Mouse (Mus musculus): ENCODE data around the gene Mmp21. TPM values are rescaled to one million over a fixed set of nuclear protein-coding genes. Genes with fewer than 3 reads are reported as not detected.

The Mmp21 gene
- total RNA-seq, 2 experiments from 2014 or later: 0.12 to 0.41 TPM

- DNase-seq (ENCODE audit: low spot score in 2 of 2): peak; percentile 88 to 92
- peak overlapping the region; percentile 87 for H3K4me3 ChIP-seq
- peak; percentile 93 for TF ChIP-seq CTCF (conservative IDR thresholded peaks at IDR 0.05)
Observed at GRCm38 (mm10) chr7:133636738-133637352, 43.0 kb downstream of the Mmp21 start.

DNA sequence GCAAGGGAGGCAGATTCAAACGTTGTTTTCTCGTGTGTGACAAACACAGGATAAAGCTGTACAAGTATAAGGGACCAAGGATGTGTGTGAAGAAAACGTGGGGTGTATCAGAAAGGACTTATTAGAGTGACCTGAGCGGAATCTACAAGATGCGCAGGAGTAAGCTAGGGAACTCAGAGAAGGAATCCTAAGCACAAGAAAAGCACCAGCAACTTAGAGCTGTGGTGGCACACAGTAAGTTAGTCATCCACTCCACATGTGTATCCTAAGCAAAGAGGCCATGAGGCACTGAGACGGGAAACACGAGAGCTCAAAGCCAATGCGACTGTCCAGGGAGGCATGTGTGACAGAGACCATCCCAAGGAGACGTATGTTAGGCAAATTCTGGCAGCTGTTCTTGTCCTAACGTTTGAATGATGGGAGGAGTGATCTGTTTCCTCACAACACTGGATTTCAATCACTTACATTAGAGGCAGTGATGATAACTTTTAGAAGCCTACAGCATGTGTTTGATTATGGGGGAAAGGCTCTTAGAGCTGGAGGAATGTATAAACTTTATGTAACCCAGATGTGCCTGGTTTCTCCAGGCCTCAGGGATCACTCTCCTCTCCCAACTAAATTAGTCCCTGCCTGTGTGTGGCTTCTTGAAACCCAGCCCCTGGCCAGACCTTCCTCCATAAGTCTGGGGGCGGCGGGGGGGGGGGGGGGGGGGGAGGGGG, 44.8 kb downstream of the Mmp21 start:
- H3K4me3 ChIP-seq: no peak overlapping the region
- TF ChIP-seq CTCF (conservative IDR thresholded peaks at IDR 0.05): no peak
- no peak overlapping the region for H3K27ac ChIP-seq
- DNase-seq (ENCODE audit: low spot score in 2 of 2): no peak

More at GRCm38 (mm10) chr7:133636738-133637352, 43.0 kb downstream of the Mmp21 start:
- peak overlapping the region; percentile 95 for H3K27ac ChIP-seq

DNA sequence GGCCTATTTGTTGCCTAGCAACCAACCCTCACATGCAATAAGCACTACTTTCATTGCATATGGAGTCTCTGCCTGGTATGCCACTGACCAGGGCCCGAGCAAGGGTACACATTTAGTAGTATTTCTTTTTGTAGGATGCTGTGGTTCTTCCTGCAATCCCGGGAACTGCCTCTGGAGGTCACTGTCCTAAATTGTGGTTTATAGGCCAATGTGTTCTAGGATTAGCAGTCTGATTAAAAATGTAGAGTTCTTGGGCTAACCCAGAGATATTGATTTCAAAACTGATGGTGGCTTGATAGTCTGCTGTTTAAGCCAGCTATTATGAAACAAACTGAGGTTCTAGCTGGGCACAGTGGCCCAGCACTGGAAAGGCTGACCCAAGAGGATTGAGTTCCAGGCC, 47.4 kb downstream of the Mmp21 start:
- peak in 1 of 2 experiments; percentile 73 for DNase-seq (ENCODE audit: low spot score in 2 of 2)
- H3K4me3 ChIP-seq: no peak overlapping the region
- H3K27ac ChIP-seq: no peak overlapping the region
- peak; percentile 85 for TF ChIP-seq CTCF (conservative IDR thresholded peaks at IDR 0.05)

DNA sequence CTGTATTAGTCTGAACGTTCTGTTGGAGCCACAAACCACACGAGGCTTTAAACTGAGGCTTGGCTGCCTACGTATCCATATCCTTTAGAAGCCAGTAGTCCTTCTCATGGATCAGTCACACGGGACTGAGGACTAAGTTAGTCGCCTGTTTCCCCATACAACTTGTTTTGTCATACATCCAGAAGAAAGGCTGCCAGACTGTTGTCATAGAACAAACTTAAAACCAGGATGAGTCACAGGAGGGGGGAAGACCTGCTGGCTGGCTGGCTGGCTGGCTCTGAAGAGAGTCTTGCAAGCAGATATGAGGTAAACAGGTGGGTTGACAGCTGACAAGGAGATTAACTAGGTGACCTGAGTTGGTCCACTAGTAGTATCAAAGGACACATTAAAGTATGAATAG, 49.0 kb downstream of the Mmp21 start:
- no peak for TF ChIP-seq CTCF (conservative IDR thresholded peaks at IDR 0.05)
- no peak for DNase-seq (ENCODE audit: low spot score in 2 of 2)

GRCm38 (mm10) chr7:133627184-133627936, 52.5 kb downstream of the Mmp21 start:
- Histone ChIP-seq H3K27ac (no peak overlapping the region), H3K4me3 (no peak overlapping the region)
- TF ChIP-seq CTCF (conservative IDR thresholded peaks at IDR 0.05): no peak
- no peak for DNase-seq (ENCODE audit: low spot score in 2 of 2)

More for the DNA sequence above, 49.0 kb downstream of the Mmp21 start:
- no peak overlapping the region for H3K27ac ChIP-seq
- H3K4me3 ChIP-seq: no peak overlapping the region

Other genes with a start within 250 kb of the Mmp21 start
- gene Tex36, start 77.9 kb downstream of the Mmp21 start, total RNA-seq (2021): not detected
- gene Edrf1, start 42.5 kb downstream of the Mmp21 start, total RNA-seq (2021): 10 to 100 TPM; 29.0 to 30.5 TPM
- 10 to 100 TPM; 68.7 to 69.9 TPM for gene Bccip, start 29.3 kb upstream of the Mmp21 start, total RNA-seq (2021)
- 10 to 100 TPM; 17.7 to 21.3 TPM for gene Uros, start 30.0 kb upstream of the Mmp21 start, total RNA-seq (2021)
- gene Fank1, start 96.8 kb upstream of the Mmp21 start, total RNA-seq (2021): 1 to 10 TPM; 2.0 to 2.5 TPM
- gene Dhx32, start 102.7 kb upstream of the Mmp21 start, total RNA-seq (2021): 10 to 100 TPM; 36.5 to 39.2 TPM